Mouse (Mus musculus) liver, embryonic 16.5 days (tissue): ENCODE results near the gene Usp3. TPM values are rescaled to one million over a fixed set of nuclear protein-coding genes. Genes with fewer than 3 reads are reported as not detected.
A peak's percentile ranks its signal among the peaks of the same experiment; 100 is the strongest.

Experiments used
- ATAC-seq: fragments of 200-750 bp; cut with Nextera tagmentation; 2 replicates; pipeline ENCODE4 v1.8.0; 2017; ENCODE audit warnings: low read depth, mild to moderate bottlenecking, moderate number of reproducible peaks, moderate library complexity
- H3K27ac ChIP-seq: fragments of 300-500 bp; sonication (generic); 2 replicates; pipeline ENCODE4 v1.5.1; 2014; ENCODE audit warnings: mild to moderate bottlenecking, low read length
- H3K27me3 ChIP-seq: fragments of 300-500 bp; sonication (generic); 2 replicates; pipeline ENCODE4 v1.6.1; 2014; ENCODE audit warnings: low read depth, low read length, mixed read lengths; ENCODE audit not compliant: control insufficient read depth, insufficient read depth
- H3K36me3 ChIP-seq: fragments of 300-500 bp; sonication (generic); 2 replicates; pipeline ENCODE4 v1.6.1; 2014; ENCODE audit warnings: mild to moderate bottlenecking; ENCODE audit not compliant: control insufficient read depth, insufficient read depth
- H3K4me1 ChIP-seq: fragments of 300-500 bp; sonication (generic); 2 replicates; pipeline ENCODE4 v1.6.1; 2014; ENCODE audit warnings: low read depth, low read length, mixed read lengths; ENCODE audit not compliant: control insufficient read depth
- H3K4me2 ChIP-seq: fragments of 300-500 bp; sonication (generic); 2 replicates; pipeline ENCODE4 v1.6.1; 2014; ENCODE audit warnings: low read depth, low read length, mixed read lengths
- H3K4me3 ChIP-seq: fragments of 300-500 bp; sonication (generic); 2 replicates; pipeline ENCODE4 v1.5.1; 2014; ENCODE audit warnings: low read depth, mild to moderate bottlenecking, low read length
- H3K9ac ChIP-seq: fragments of 300-500 bp; sonication (generic); 2 replicates; pipeline ENCODE4 v1.6.1; 2014; ENCODE audit warnings: low read depth, low read length
- H3K9me3 ChIP-seq: fragments of 300-500 bp; sonication (generic); replicated peaks from 2 replicates; pipeline ENCODE4 v1.6.1; 2016; ENCODE audit warnings: low read length; ENCODE audit not compliant: control insufficient read depth
- WGBS: fragments of 180-500 bp; shearing (Covaris S2); extraction: QIAGEN DNeasy Blood & Tissue Kit; methylation state at CpG from one replicate; pipeline ENCODE4 v1.1.7; 2014; ENCODE audit not compliant: insufficient replicate concordance; 5-methylcytosine and 5-hydroxymethylcytosine counted together
- polyA plus RNA-seq: library from polyadenylated mRNA; unstranded; fragments of >200 nt; fragmentation: Nextera tagmentation; extraction: Ambion mirVana; gene quantifications from 2 replicates; pipeline ENCODE4 v1.2.1, GENCODE M21; 2015

Gene Usp3
- polyA plus RNA-seq, 1 experiment from 2014 or later, result 11.9 TPM

DNA sequence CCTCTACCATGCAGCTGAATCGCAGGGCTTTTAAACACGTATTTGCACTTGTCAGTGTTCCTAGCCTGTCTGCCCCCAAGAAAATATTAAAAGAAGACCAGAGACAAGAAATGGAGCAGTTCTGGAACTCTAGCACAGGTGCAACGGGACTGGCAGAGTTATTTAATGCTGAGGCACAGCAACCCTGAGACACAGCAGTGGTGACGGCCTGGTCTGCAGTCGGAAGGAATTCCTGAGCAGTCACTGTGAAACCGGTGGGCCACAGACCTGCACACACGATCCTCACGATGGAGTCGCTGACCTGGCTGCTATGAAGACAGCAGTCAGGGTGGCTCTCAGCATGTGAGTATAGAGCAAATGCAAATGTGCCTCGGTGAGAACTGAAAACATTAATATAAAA is 75.2 kb downstream of the Usp3 start:
- 88% methylated on average over 10 of the region's 10 CpGs for WGBS
- no peak for ATAC-seq

GRCm38 (mm10) chr9:66516296-66516940 is 76.5 kb downstream of the Usp3 start:
- Histone ChIP-seq H3K4me3 (no peak overlapping the region), H3K27ac (no peak overlapping the region), H3K9me3 (no peaks in the 10 kb centered on the region), H3K27me3 (no peaks in the 10 kb centered on the region), H3K4me1 (peaks cover 27% of the 10 kb centered on the region), H3K9ac (no peak overlapping the region), H3K4me2 (no peak overlapping the region), H3K36me3 (peaks cover 23% of the 10 kb centered on the region)
- ATAC-seq, result no peak
- WGBS, result 77% methylated on average over 6 of the region's 6 CpGs

More for the DNA sequence above, 75.2 kb downstream of the Usp3 start:
- H3K27ac ChIP-seq, result no peak overlapping the region
- no peak overlapping the region for H3K9ac ChIP-seq
- no peaks in the 10 kb centered on the region for H3K27me3 ChIP-seq
- H3K4me1 ChIP-seq, result peaks cover 14% of the 10 kb centered on the region
- H3K4me2 ChIP-seq, result no peak overlapping the region
- no peaks in the 10 kb centered on the region for H3K9me3 ChIP-seq
- no peak overlapping the region for H3K4me3 ChIP-seq
- peaks cover 23% of the 10 kb centered on the region for H3K36me3 ChIP-seq

GRCm38 (mm10) chr9:66515680-66516210 is 77.2 kb downstream of the Usp3 start:
- H3K9me3 ChIP-seq, result no peaks in the 10 kb centered on the region
- no peaks in the 10 kb centered on the region for H3K27me3 ChIP-seq
- peaks cover 32% of the 10 kb centered on the region for H3K4me1 ChIP-seq
- ATAC-seq, result no peak
- WGBS, result 79% methylated on average over 10 of the region's 10 CpGs
- H3K4me3 ChIP-seq, result no peak overlapping the region
- H3K4me2 ChIP-seq, result no peak overlapping the region
- no peak overlapping the region for H3K9ac ChIP-seq
- peaks cover 23% of the 10 kb centered on the region for H3K36me3 ChIP-seq
- no peak overlapping the region for H3K27ac ChIP-seq

DNA sequence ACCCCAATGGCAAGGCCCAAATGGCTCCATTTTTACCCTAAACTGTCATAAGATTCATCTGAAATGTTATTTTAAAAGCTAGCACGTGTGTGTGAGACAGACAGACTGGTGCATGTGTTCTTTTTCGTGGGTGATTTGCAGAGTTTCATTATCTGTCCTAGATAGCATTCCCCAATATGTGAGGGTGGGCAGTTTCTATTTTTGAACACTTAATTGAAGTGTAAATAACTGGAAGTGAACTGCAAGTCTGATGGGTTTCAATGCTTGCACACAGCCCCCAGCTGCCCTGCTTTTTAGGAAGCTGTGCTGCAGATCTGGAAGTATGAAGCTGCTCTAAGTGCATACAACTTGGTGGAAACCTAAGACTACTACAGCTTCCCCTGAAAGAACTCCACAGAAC is 77.8 kb downstream of the Usp3 start:
- Histone ChIP-seq H3K27me3 (no peaks in the 10 kb centered on the region), H3K9ac (no peak overlapping the region), H3K4me1 (peaks cover 39% of the 10 kb centered on the region), H3K4me2 (no peak overlapping the region), H3K9me3 (no peaks in the 10 kb centered on the region), H3K27ac (no peak overlapping the region), H3K4me3 (no peak overlapping the region), H3K36me3 (peaks cover 23% of the 10 kb centered on the region)
- WGBS, result 53% methylated on average over 2 of the region's 2 CpGs
- no peak for ATAC-seq

DNA sequence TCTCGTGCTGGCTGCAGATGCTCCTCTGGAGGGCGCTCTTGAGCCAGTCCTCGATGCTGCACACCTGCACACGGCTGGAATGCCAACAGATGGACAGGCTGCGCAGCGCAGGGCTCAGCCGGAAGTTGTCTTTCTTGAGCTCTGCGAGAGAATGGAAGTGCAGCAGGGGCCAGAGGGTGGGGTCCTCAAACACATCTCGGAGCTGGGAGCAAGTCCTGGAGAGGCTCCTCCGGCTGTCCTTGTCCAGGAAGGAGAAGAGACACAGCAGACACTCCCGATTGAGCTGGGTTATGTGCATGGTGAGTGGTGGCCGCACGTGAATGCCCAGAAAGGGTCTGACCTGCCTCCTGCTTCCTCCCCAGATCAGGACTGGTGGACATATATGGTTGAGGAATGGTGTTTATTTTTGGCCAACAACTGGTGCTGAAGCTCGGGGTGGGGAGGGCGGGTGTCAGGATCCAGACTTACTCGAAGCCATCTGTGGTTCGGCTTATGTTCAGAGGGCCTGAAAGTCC is 78.6 kb downstream of the Usp3 start, which contains the start of gene Fbxl22:
Gene Fbxl22 (minus strand): TSS at position 338 of the 515 bp plus-strand sequence.
- Histone ChIP-seq H3K4me3 (no peak within 1 kb of the TSS), H3K4me2 (no peak within 1 kb of the TSS)
- 75% methylated on average over 17 of the region's 17 CpGs for WGBS

DNA sequence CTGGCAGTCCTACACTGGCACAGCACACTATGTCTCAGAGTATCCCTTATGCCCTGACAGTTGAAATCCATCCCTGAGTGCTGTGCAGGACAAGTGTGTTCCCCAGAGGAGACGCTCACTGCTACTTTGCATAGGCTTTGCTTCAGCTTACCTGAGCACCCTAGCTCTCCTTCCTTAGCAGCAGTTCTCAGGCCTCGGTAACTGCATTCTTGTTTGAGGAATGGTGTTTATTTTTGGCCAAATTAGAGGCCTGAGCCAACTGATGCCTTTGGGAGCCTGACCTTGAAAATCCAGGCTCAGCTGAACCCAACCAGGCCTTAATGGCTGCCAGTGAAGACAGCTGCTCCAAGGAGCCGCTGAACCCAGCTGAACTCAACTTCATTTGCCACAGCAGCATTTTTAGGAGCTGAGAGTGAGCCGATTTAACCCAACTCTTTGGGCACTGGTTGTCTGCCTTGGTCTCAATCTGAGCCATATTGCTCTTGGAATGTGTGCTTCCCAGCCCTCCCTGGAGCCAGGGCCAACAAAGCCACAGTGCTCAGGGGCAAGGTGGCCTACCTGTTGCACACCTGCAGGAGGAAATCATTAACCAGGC is 79.2 kb downstream of the Usp3 start:
- no peak for ATAC-seq
- H3K27me3 ChIP-seq, result no peaks in the 10 kb centered on the region
- H3K9ac ChIP-seq, result no peak overlapping the region
- H3K9me3 ChIP-seq, result no peaks in the 10 kb centered on the region
- peaks cover 34% of the 10 kb centered on the region for H3K36me3 ChIP-seq
- no peak overlapping the region for H3K4me3 ChIP-seq
- no peak overlapping the region for H3K4me2 ChIP-seq
- peaks cover 40% of the 10 kb centered on the region for H3K4me1 ChIP-seq
- 0 out of 2 replicates have a peak overlapping the region, but pooled peaks have one; percentile 3 for H3K27ac ChIP-seq
- WGBS, result 77% methylated on average over 4 of the region's 4 CpGs

More for the DNA sequence above, 78.6 kb downstream of the Usp3 start, which contains the start of gene Fbxl22:
- Histone ChIP-seq H3K9ac (no peak within 1 kb of the TSS), H3K27ac (0 out of 2 replicates have a peak within 1 kb of the TSS, but pooled peaks have one; percentile 3), H3K27me3 (no peaks in the 10 kb centered on the region), H3K36me3 (peaks cover 29% of the 10 kb centered on the region), H3K9me3 (no peaks in the 10 kb centered on the region), H3K4me1 (peaks cover 40% of the 10 kb centered on the region)
- no peak for ATAC-seq

DNA sequence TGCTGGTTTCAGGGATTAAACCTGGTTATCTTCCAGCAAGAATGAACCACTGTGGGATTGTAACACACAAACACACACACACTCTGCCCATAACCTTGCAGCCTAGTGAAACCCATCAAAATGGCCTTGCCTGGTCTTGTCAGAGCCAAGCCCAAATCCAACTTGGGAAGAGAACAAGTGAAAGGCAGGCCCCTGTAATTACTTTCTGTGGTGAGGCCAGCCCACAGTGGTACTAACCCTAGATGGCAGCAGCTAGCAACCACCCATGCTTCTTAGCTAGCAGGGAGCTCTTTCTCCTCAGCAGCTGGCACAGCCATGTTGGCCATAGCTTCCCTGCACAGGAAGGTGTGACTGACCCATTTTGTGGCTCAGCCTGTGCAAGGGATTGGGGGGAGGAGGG is 79.8 kb downstream of the Usp3 start:
- H3K4me3 ChIP-seq, result no peak overlapping the region
- ATAC-seq, result no peak
- H3K36me3 ChIP-seq, result peaks cover 39% of the 10 kb centered on the region
- peak overlapping the region; percentile 23; the same call in 1 of the 2 replicates for H3K27ac ChIP-seq
- no peaks in the 10 kb centered on the region for H3K27me3 ChIP-seq
- H3K4me2 ChIP-seq, result 0 out of 2 replicates have a peak overlapping the region, but pooled peaks have one; percentile 87
- H3K9ac ChIP-seq, result no peak overlapping the region
- no peaks in the 10 kb centered on the region for H3K9me3 ChIP-seq
- peaks cover 40% of the 10 kb centered on the region for H3K4me1 ChIP-seq

- H3K4me3 ChIP-seq, result peak overlapping the region; percentile 67
- H3K4me1 ChIP-seq, result peaks cover 40% of the 10 kb centered on the region
- peak; percentile 74 for ATAC-seq
- no peaks in the 10 kb centered on the region for H3K27me3 ChIP-seq
- WGBS, result 0% methylated on average over 8 of the region's 8 CpGs
- no peaks in the 10 kb centered on the region for H3K9me3 ChIP-seq
- peak overlapping the region; percentile 87 for H3K4me2 ChIP-seq
- peak overlapping the region; percentile 91 for H3K27ac ChIP-seq
- H3K9ac ChIP-seq, result peak overlapping the region; percentile 76
- peaks cover 40% of the 10 kb centered on the region for H3K36me3 ChIP-seq
These were observed 80.6 kb downstream of the Usp3 start for GRCm38 (mm10) chr9:66512351-66512671.
